13 mouse cellular contexts compared by ENCODE assay signal in the genomic region with DNA sequence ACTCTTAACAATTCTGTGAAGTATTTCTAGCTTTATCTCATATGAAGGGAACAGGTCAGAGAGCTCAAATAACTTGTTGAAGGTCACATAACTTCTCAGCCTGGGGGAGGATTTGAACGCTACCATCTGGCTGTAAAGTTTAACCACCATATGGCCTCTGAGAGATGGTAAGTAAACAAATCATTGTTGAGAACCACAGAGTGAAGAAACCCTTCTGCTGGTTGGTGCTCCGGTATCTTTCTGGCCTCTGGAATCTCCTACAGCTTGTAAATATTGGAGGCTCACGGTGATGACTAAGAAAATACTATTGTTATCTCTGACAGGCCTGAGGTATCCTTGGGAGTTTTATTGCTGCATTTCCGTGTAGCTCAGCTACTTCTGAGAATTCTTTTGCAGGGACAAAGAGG.
DNase-seq lines count a peak whose midpoint lies in the region; ATAC-seq and TF ChIP-seq lines count a peak whose summit lies in the region.
"Had no signal": no experiment of that assay in that cellular context is flagged by ENCODE, and none has a peak within 500 bp of the region (broad histone marks: within the 10 kb centered on the region; RNA-seq: fewer than 3 reads in every experiment).

No protein-coding gene starts in this region.

- TF ChIP-seq CTCF in thymus, adult 2 months (IDR thresholded peaks at IDR 0.05; ENCODE audit: borderline replicate concordance, control insufficient read depth, extremely low read depth, insufficient read depth, low read length, poor library complexity): no peak

- no peak overlapping the region for H3K9ac ChIP-seq in embryonic facial prominence, embryonic 11.5 days (replicated peaks; ENCODE audit: low read length)

- H3K27ac ChIP-seq in heart, embryonic 10.5 days: peak overlapping the region; percentile 76; the same call in 1 of the 2 replicates
- no peak overlapping the region for H3K27ac ChIP-seq in embryonic facial prominence, embryonic 11.5 days (replicated peaks; ENCODE audit: low read depth, low read length)
- no peak overlapping the region for H3K27ac ChIP-seq in thymus, adult 2 months (ENCODE audit: control insufficient read depth, insufficient read depth, low read length)

- intact Hi-C loops in heart, postnatal 25 days (cut with DNase I): no loop called here

- H3K36me3 ChIP-seq in heart, embryonic 10.5 days: no peaks in the 10 kb centered on the region
- H3K36me3 ChIP-seq in embryonic facial prominence, embryonic 11.5 days (replicated peaks; ENCODE audit: control insufficient read depth, insufficient read depth, low read depth, low read length): no peaks in the 10 kb centered on the region
- no peaks in the 10 kb centered on the region for H3K36me3 ChIP-seq in thymus, adult 2 months (ENCODE audit: control insufficient read depth, insufficient read depth, low read length)

- peaks cover 42% of the 10 kb centered on the region for H3K4me1 ChIP-seq in heart, embryonic 10.5 days
- H3K4me1 ChIP-seq in embryonic facial prominence, embryonic 11.5 days (ENCODE audit: control insufficient read depth, insufficient read depth, low read length): no peaks in the 10 kb centered on the region
- no peaks in the 10 kb centered on the region for H3K4me1 ChIP-seq in thymus, adult 2 months (replicated peaks; ENCODE audit: control insufficient read depth, insufficient read depth, low read length)

- no peaks in the 10 kb centered on the region for H3K27me3 ChIP-seq in heart, embryonic 10.5 days (ENCODE audit: insufficient read depth, poor library complexity, severe bottlenecking)
- no peaks in the 10 kb centered on the region for H3K27me3 ChIP-seq in embryonic facial prominence, embryonic 11.5 days (ENCODE audit: control insufficient read depth, insufficient read depth, low read length)
- no peaks in the 10 kb centered on the region for H3K27me3 ChIP-seq in thymus, adult 2 months (ENCODE audit: control insufficient read depth, insufficient read depth, low read length)

- no peak overlapping the region for H3K4me3 ChIP-seq in heart, embryonic 10.5 days
- no peak overlapping the region for H3K4me3 ChIP-seq in embryonic facial prominence, embryonic 11.5 days (ENCODE audit: low read depth, low read length)
- no peak overlapping the region for H3K4me3 ChIP-seq in thymus, adult 2 months (ENCODE audit: control insufficient read depth, insufficient read depth, low read length)

- ATAC-seq in embryonic facial prominence, embryonic 11.5 days (replicated peaks; ENCODE audit: insufficient number of reproducible peaks, low FRiP score, low TSS enrichment, low read depth): no peak
- no peak for ATAC-seq in erythroid progenitor cell, adult 5-6 weeks (replicated peaks; ENCODE audit: low FRiP score, poor library complexity, severe bottlenecking)
- ATAC-seq: forebrain, embryonic 16.5 days; midbrain, embryonic 16.5 days had no signal

- no peak overlapping the region for H3K4me2 ChIP-seq in embryonic facial prominence, embryonic 11.5 days (ENCODE audit: low read depth, low read length)

- no peaks in the 10 kb centered on the region for H3K9me3 ChIP-seq in heart, embryonic 10.5 days
- H3K9me3 ChIP-seq in embryonic facial prominence, embryonic 11.5 days (replicated peaks; ENCODE audit: control insufficient read depth, low read length): no peaks in the 10 kb centered on the region

- DNase-seq in heart, embryonic 10.5 days (ENCODE audit: low spot score): no peak
- no peak for DNase-seq in heart, postnatal 25 days (ENCODE audit: low spot score)
- peak; percentile 92 for DNase-seq in Muller cell, postnatal 12 days (ENCODE audit: inconsistent ontology term)
- DNase-seq in embryonic facial prominence, embryonic 11.5 days (ENCODE audit: low spot score): peak; percentile 49
- peak; percentile 53 for DNase-seq in kidney, adult 9 months
- no peak for DNase-seq in thymus, adult 2 months
- no peak for DNase-seq in layer of hippocampus, postnatal 25 days (ENCODE audit: extremely low spot score in 1 of 2, low spot score in 1 of 2)
- DNase-seq: cerebellum, adult 8-10 months; retina, postnatal 1 day; thymus, adult 18-20 months had no signal

- TF ChIP-seq POLR2A in thymus, adult 2 months (IDR thresholded peaks at IDR 0.05; ENCODE audit: control insufficient read depth, extremely low read depth, insufficient read depth, low read length, poor library complexity): no peak

- WGBS in heart, embryonic 10.5 days: 7% methylated on average over 4 of the region's 4 CpGs
- WGBS in embryonic facial prominence, embryonic 11.5 days: 17% methylated on average over 4 of the region's 4 CpGs
- WGBS in thymus, adult 2 months: 86% methylated on average over 4 of the region's 4 CpGs

Comparison
In these comparisons a context has a peak if more than half of its experiments do, and no peak if none do; other contexts are left out.
1. DNase-seq: peak in Muller cell, postnatal 12 days (single experiment), embryonic facial prominence, embryonic 11.5 days (single experiment) and kidney, adult 9 months (single experiment); none in heart, embryonic 10.5 days (single experiment), heart, postnatal 25 days (single experiment), thymus, adult 2 months (single experiment) and layer of hippocampus, postnatal 25 days (0 of 2).